Mouse (Mus musculus) adrenal gland, adult 18-20 months (tissue): ENCODE data around the gene Dnah2. TPM values are rescaled to one million over a fixed set of nuclear protein-coding genes. Genes with fewer than 3 reads are reported as not detected.
A peak's percentile ranks its signal among the peaks of the same experiment; 100 is the strongest.
"Not testable (repeated sequence)": the region's sequence is repeated elsewhere in the genome, so short reads cannot be mapped to it uniquely, and the experiment has no call there.

Experiments used
- DNase-seq, 2 experiments: peaks; one replicate each; pipeline ENCODE4 v3.0.0; 2021 to 2022; ENCODE audit warnings: low spot score in 2 of 2
- total RNA-seq, 2 experiments: library from RNA; stranded (reverse); gene quantifications; 1 replicate in 1 of 2; 2 replicates in 1 of 2; pipeline ENCODE4 v1.2.3; 2021

Gene Dnah2
- total RNA-seq, 2 experiments from 2014 or later: 0.13 TPM

DNA sequence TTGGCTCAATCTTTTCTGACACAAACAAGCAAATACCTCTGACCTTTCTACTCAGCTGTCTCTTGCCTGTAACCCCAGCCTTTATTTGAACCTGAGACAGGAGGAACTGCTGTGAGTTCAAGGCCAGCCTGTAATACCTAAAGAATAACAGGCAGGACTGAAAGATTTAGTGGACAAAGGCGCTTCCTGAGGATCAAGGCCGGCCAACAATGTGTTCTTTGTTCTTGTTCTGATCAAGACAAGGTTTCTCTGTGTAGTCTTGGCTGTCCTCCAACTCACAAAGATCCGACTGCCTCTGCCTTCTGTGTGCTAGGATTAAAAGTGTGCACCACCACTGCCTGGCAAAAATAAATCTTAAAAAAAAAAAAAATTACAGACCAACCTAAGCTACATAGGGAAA is 15.5 kb upstream of the Dnah2 start:
- DNase-seq: no peak

DNA sequence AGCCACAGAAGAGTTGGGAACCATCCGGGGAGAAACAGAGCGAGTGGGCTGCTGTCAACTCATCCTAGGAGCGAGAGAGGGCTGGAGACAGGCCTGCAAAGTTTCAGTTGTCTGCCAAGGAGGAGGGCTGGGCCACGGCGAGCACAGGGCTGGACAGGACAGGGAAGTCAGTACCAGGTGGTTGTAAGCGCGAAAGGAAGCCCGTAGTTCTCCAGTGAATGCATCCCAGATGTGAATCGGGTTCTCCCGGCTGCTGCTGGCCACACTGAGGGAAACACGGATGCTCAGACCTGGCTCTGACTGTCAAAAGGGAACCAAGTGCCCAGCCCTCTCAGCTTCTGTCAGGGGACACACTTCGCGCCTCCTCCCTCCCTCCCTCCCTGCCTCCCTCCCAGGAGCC is 14.5 kb upstream of the Dnah2 start:
- DNase-seq: no peak

DNA sequence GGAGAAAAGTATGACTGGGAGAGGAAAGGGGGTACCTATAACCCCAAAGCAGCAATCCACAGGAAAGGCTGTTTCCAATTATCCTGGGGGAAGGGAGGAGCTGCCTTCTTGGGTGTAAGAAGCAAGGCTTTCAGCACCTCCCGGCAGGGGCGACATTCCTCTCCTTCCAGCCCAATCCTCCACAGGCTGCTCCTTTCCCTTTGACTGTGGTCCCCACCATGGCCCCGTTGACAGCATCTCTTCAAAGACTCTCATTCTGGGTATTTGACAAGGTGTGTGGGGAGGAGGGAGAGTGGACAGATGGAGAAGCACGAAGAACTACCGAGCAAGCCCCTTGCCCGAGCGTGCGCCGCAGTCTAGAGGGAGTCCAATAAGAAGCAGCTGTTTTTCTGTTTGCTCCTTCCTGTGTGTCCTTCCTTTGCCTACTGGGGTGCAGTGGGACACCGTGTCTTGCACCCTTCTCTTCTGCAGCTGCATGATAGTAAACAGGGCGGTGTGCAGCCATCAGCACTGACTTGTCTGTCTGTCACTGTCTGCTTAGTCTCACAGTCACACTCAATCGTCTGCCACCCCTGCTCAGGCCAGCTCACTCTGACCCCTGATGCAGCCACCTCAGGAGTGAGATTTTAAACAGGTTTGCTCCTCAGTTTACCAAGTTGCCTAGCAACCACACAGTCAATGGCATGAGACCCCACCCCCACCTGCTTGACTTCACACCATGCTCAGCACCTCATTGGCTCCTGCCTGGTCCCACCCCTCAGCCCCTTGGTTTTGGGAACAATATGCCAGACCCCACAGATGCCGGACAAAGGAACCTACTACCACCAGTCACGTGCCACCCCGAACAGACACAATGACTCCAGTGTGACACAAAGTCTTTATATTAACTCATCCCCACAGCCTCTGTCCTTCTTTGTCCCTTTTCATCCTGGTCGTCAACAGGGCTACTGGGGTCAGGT is 12.3 kb upstream of the Dnah2 start:
- DNase-seq: no peak

DNA sequence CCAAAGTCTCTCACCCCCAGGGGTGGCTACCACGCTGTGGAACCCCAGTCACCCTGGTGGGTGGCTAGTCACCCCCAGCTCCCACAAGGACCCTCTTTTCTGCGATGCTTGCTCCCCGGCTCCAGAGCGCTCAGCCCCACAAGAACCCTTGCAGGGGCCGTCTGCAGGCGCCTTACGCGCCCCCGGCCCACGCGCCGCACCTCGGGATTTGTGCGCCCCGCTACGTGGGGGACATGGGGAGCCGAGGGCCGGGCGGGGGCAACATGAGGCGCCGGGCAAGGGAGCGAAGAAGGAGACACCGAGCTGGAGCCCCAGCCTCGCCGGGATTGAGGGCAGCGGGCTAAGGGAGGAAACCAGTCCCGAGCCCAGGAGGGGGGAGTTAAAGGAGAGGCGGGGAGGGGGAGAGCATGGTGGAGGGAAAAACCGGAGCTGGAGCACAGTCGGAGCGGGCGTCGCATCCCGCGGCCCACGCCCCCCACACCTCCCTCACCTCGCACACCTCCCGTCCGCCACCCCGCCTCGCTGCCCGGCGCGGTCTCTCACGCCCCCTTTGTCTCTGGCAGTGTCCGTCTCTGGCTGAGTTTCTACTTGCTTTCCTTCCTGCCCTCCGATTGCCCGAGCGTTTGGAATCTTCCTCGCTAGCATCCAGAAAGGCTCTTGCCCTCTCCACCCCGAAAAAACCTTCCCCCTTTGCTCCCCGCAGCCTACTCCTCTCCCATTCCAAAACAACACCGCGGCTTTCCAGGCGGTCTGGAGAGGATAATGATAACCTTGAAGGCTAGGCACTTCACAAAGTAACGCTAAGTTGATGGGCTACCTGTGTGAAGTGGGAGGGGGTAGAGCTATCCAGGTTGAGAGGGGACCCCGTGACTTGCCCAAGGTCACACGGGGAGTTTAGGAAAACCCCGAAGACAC is 11.2 kb upstream of the Dnah2 start, which contains the start of gene Efnb3:
Gene Efnb3 (minus strand): TSS at position 355 of the 915 bp plus-strand sequence.
- no peak for DNase-seq

DNA sequence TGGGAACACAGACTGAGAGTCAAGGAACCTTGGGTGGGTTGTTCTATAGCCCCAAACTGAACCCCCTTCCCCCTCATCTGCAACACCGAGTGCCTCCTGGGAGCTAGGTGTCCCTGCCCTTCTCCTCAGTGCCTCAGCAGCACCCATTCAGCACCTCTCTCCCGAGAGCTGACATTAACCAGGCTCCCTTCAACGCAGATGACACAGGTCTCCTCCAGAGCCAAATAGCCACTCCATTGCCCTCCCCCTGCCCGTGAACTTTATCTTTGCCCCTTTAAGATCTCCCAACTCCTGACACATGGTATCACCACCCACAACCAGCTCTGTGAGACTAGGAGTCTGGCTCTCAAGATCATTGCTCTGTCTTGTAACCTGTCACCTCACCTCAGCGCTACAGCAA is 10.3 kb upstream of the Dnah2 start:
- no peak for DNase-seq

DNA sequence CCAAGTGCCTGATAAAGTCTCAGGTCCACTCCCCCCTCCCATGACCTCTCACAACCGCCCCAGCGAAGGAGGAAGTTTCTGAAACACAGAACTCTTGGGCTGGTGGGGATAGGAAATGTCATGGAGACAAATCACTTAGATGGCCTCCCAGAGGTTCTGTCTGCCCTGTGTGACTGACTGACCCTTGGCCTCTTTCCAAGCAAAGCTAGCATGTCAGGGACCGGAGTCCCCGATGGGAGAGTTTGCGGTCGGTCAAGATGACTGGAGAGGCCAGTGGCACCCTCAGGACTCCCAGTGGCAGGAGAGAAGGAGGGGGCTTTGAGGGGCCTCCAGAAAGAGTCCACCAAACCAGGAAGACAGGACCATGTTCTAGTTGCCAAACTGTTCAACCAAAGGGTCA is 9.8 kb upstream of the Dnah2 start:
- DNase-seq: no peak

DNA sequence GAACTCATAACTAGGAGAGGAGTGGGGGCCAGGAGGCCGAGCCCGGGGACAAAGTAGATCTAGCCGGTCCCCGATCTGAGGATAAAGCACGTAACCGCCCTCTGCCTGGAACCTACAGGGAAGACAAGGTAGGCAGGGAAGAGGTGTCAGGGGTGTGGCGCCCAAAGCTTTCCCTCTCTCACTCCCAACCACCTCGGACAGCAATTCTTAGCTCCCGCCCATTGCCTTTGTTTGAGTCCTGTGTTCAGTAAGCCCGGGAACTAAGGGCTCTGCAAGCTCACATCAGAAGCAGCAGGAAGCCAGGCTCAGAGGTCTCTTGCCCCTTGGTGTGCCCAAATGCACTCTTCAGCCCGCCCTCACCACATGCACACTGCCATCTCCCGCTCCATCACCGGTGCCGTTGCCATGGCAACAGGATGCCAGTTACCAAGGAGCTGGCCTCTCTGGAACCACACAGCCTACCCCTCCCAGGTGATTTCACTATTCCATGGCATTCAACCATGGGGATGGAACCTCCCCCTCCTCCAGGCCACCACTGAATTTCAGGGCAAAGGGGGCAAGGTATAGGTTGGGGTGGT is 8.6 kb upstream of the Dnah2 start:
- DNase-seq: no peak

DNA sequence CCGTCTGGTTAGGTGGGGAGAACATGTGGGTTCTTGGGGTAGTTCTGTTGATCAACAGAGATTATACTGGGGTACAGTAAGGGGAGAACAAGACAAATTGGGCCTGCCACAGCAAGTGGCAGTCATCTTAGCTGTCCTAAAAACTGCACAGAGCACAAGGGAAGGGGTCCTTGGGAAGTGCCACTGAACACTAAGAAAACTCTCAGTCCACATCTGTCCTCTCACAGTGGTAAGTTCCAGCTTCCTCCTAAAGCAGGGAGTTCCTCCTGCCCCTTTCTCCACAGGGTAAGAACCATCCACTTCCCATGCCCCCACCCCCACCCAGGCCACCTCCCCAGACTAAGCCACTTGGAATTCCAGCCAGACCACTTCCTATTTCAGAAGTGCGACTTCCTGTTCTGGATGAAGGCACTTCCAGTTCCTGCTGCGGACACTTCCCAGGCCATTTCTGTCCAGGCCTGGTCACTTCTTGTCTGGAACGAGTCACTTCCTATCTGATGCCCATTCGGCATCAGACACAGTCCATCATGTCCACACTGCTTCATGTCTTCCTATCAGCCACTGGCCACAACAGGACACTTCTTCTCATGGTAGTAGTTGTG is 5.7 kb upstream of the Dnah2 start:
- no peak for DNase-seq

DNA sequence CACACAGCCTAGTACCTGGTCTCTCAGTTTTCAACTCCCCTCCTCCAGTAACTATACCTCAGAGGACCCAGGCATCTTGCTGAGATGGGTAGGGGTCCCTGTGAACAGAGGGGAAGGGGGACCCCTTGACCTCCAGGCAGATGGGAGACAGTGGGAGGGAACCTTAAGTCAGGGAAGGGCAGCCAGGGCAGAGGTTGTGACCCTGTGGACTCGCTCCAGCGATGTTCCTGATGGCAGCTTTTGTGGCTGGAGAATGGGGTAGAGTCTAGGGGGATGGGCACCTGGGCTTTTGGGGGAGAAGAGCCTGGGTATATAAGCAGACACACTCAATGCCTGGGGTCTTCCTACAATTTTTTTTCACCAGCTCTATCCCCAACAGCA is 4.4 kb upstream of the Dnah2 start:
- DNase-seq: no peak

DNA sequence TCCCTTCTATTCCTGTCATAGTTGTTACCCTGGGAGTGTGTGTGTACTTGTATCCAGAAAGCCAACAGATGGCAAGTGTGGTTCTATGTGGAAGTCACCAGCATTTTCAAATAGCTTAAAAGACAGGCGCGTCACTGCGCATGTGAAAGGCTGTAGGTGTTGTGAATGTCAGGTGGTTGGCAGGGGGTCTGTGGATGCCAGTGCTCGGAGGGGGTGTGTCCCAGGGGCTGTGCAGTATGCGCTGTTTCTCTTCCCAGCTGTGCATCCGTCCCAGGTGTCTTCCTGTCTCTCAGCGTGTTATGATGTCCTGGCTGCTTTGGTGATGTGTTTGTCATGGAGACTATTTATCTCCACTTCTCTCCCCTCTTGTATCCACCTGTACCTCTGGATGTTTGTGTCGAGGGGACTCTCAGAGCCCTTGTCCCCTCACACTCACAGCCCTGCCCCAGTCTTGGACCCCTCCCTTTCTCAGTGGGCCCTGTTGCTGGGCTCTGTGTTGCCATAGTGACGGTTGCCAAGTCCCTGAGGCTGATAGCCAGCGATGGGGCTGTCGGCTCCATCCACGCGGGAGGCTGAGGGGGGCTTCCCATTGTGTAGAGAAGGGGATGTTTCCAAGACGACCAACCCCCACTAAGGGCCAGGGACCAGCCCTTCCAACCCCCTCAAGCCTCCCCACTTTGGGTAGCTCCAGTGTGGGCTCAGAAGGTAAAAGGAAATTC is 3.9 kb upstream of the Dnah2 start:
- no peak for DNase-seq

DNA sequence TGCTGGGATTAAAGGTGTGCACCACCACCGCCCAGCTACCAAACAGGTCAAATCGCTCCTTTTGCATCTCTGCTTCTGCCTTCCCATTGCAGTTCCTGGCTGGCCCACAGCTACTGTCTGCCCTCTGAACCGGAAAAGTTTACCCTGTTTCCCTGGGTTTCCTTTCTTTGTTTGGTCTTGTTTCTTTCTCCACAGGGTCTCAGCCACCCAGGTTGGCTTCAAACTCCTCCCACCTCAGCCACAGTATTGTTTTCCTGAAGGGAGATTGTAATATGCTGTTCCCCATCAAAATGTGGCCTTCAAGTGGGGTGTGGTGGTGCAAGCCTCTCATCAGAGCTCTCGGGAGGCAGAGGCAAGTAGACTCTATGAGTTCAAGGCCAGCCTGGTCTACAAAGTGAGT is 2.4 kb upstream of the Dnah2 start:
- DNase-seq: no peak

DNA sequence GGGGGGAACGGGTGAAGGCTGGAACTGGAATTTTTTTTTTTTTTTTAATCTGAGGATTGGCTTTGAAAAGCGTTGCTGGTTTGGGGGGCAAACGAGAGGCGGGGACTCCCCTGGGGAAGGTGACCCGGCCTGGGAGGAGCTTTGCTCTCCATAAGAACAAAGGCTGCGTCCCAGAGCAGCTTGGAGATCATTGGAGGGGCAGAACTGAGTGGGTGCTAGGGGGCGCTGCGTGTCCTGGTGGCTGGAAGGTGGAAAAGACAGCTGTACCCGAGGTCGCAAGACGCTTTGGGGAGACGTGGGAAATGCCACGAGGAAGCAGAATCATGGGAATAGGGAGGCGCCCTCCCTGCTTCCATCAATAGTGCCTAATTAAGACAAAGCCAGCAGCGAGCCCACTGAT is 1.8 kb downstream of the Dnah2 start:
- peak; percentile 40 to 56 for DNase-seq

DNA sequence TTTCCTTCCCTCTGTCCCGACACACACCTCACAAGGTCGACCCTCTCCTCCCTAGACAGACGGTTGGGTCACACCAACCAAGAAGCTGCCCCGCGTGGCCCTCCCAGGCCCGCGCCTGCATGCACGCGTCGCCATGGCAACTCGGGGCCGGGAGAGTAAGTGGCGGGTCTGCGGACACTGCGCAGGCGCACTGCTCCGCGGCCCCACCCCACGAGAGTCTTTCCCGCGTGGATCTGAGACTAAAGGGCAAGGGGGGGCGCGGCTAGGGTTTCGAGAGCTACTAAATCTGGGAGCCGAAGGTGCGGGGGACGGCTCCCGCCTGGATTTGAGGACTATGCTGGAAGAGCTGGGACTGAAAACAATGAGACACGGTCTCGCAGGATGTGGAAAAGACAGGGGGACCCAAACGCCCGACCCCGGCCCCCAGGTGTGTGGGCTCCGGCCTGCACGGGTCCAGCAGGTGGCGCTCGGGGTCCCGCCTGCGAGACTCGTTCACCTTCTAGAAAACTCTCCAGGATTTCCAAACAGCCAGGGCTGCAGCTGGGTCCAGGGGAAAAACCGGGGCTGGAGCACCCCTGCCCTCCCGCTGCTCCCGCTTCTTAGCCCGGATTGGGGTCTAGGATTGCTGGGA is 2.4 kb downstream of the Dnah2 start:
- peak; percentile 71 to 75 for DNase-seq

DNA sequence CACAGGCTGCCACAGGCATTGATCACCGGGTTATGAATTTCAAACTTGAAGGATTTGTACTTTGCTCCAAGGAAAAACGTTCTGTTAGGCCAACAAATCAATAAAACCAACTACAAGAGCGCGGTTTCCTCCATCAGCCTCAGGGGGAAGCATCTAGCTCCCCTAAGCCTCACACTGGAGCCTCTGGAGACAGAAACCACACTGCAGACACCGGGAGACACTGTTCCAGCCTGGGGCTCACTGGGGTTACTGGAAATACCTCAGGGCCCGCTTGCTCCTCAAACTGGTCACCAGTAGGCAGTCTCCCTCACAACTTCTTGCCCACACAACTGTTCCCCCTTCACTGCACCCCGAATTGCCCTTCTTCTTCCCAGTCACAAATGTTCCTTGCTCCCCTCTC is 3.0 kb downstream of the Dnah2 start:
- no peak for DNase-seq

DNA sequence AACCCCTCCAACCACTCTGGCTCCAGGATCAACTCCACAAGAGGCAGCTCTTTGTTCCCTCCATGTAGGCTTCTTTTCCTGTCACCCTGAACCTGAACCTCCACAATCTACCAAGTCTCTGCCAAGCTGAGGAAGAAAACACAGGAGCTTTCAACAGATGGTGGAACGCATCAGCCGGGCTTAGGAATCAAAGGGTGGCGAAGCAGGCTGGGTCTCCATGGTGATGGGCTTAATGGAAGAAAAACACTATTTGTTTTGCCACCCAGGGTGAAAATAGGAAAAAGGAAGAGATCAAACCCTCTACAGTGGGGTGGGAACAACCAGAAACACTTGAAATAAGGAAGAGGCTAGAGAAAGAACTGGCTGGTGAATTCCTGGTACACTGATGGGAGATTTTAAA is 5.3 kb downstream of the Dnah2 start:
- no peak for DNase-seq

DNA sequence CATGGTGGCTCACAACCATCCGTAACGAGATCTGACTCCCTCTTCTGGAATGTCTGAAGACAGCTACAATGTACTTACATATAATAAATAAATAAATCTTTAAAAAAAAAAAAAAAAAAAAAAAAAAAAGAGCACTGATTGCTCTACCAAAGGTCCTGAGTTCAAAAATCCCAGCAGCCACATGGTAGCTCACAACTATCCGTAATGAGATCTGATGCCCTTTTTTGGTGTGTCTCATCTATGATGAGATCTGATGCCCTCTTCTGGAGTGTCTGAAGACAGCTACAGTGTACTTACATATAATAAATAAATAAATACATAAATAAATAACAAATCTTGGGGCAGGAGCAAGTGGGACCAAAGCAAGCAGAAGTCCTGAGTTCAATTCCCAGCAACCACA is 7.2 kb downstream of the Dnah2 start:
- DNase-seq: not testable (repeated sequence)

DNA sequence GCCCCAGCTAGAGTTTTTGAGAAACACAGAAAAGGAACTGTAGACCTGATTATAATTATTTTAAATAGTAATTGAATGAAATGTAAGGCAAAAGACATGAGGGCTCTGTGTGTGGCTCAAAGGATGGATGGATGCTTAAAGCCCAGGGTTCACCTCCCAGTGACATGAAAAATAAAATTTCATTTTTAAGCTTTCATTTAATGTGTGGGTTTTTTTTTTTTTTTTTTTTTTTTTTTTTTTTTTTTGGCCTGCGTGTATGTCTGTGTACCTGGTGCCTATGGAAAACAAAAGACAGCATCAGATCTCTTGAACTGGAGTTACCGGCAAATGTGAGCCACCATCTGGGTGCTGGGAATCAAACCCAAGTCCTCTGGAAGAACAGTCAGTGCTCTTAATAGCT is 8.2 kb downstream of the Dnah2 start:
- DNase-seq: no peak

DNA sequence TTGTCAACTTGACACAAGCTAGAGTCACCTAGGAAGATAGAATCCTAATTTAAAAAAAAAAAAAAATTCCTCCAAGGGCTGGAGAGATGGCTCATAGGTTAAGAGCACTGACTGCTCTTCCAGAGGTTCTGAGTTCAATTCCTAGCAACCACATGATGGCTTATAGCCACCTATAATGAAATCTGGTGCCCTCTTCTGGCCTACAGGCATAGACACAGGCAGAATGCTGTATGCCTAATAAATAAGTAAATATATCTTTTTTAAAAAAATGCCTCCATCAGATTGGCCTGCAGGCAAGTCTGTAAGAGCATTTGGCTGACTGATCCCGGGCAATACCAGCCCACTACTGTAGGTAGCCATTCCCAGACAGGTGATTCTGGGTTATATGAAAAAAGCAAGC is 13.9 kb downstream of the Dnah2 start:
- DNase-seq: no peak

DNA sequence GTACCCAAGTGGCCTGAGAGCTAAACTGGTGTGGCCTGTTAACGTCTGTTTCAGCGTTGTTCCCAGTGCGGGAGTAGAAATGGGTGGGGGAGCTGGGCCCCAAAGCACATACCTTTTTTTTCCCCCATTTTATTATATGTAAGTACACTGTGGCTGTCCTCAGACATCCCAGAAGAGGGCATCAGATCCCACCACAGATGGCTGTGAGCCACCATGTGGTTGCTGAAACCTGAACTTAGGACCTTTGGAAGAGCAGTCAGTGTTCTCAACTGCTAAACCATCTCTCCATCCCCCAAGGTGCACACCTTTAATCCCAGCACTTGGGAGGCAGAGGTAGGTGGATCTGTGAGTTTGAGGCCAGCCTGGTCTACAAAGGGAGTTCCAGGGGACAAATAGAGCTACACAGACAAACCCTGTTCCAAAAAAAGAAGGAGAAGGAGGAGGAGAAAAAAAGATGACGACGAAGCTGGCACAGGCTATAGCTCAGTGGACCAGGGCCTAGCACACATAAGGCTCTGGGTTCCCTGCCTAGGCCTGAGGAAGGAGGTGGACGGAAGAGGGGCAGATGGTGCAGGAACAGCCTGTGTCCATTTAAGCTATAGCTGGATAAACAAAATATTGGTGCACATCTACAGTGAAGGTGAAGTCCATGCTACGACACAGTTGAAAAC is 16.3 kb downstream of the Dnah2 start:
- no peak for DNase-seq
